Mouse (Mus musculus) neural tube, embryonic 15.5 days (tissue): ENCODE measurements around the gene Ppard. TPM values are rescaled to one million over a fixed set of nuclear protein-coding genes. Genes with fewer than 3 reads are reported as not detected.

Experiments
- ATAC-seq: fragments of 200-750 bp; cut with Nextera tagmentation; 2 replicates; pipeline ENCODE4 v1.8.0; 2017; ENCODE audit warnings: mild to moderate bottlenecking, moderate TSS enrichment, moderate library complexity; ENCODE audit not compliant: low FRiP score
- H3K27ac ChIP-seq: fragments of 300-500 bp; sonication (generic); replicated peaks from 2 replicates; pipeline ENCODE4 v1.5.1; 2015; ENCODE audit warnings: mild to moderate bottlenecking, inconsistent platforms
- H3K27me3 ChIP-seq: fragments of 300-500 bp; sonication (generic); replicated peaks from 2 replicates; pipeline ENCODE4 v1.6.1; 2015; ENCODE audit warnings: inconsistent platforms
- H3K36me3 ChIP-seq: fragments of 300-500 bp; sonication (generic); 2 replicates; pipeline ENCODE4 v1.6.1; 2015; ENCODE audit warnings: inconsistent platforms
- H3K4me1 ChIP-seq: fragments of 300-500 bp; sonication (generic); 2 replicates; pipeline ENCODE4 v1.6.1; 2015; ENCODE audit warnings: inconsistent platforms
- H3K4me2 ChIP-seq: fragments of 300-500 bp; sonication (generic); 2 replicates; pipeline ENCODE4 v1.6.1; 2015; ENCODE audit warnings: inconsistent platforms, mild to moderate bottlenecking, moderate library complexity
- H3K4me3 ChIP-seq: fragments of 300-500 bp; sonication (generic); replicated peaks from 2 replicates; pipeline ENCODE4 v1.5.1; 2015; ENCODE audit warnings: mild to moderate bottlenecking, inconsistent platforms
- H3K9ac ChIP-seq: fragments of 300-500 bp; sonication (generic); replicated peaks from 2 replicates; pipeline ENCODE4 v1.6.1; 2015; ENCODE audit warnings: mild to moderate bottlenecking, inconsistent platforms
- H3K9me3 ChIP-seq: fragments of 300-500 bp; sonication (generic); replicated peaks from 2 replicates; pipeline ENCODE4 v1.6.1; 2016; ENCODE audit warnings: inconsistent platforms
- WGBS: fragments of 180-500 bp; shearing (Covaris S2); methylation state at CpG from one replicate; pipeline ENCODE4 v1.1.7; 2015; ENCODE audit warnings: mixed read lengths; 5-methylcytosine and 5-hydroxymethylcytosine counted together
- polyA plus RNA-seq: library from polyadenylated mRNA; unstranded; fragments of >200 nt; fragmentation: Nextera tagmentation; extraction: Ambion mirVana; gene quantifications from 2 replicates; pipeline ENCODE4 v1.2.1, GENCODE M21; 2015

Ppard gene
- polyA plus RNA-seq, 1 experiment from 2014 or later = 1.3 TPM

DNA sequence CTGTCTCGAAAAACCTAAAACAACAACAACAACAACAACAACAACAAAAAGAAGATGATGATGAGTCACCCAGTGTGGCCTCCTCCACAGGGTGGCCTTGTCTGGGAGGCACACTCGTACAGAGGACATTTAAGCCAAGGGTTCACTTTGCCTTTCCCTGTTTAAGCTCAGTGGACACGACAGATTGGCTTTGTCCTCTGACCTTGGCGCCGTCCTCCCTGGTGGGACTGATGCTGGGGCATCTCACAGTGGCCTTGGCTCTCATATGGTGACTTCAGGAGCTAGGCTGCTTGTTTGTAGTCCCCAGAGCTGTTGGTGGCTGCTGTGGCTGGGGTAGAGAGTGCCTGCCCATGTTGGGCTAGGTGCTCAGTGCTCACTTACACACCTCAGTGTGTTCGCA, 11.7 kb downstream of the Ppard start:
- ATAC-seq = no peak
- no peaks in the 10 kb centered on the region for H3K9me3 ChIP-seq
- H3K9ac ChIP-seq = no peak overlapping the region
- H3K27ac ChIP-seq = peak overlapping the region; percentile 73
- WGBS = 87% methylated on average over 6 of the region's 6 CpGs
- no peak overlapping the region for H3K4me3 ChIP-seq
- H3K4me2 ChIP-seq = no peak overlapping the region
- H3K27me3 ChIP-seq = no peaks in the 10 kb centered on the region
- H3K4me1 ChIP-seq = peaks cover 45% of the 10 kb centered on the region
- H3K36me3 ChIP-seq = no peaks in the 10 kb centered on the region

DNA sequence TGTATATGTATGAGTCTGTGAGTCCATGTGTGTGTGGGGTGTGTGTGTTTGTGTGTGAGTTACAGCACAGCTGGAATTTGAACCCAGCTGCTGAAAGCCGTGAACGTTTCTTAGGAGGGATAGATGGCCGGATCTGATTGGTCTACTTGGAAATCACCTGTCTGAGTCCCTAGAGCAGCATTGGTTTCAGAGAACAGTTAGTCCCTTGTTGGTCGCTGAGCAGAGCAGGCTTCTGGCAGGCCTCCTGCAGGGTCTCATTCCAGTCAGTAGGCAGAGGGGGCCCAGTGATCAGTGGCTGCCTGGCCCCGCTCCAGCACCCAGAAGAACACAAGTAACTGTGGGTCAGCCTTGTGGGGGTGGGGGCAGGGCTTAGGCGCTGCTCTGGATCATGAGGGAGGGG, 12.2 kb downstream of the Ppard start:
- peaks cover 45% of the 10 kb centered on the region for H3K4me1 ChIP-seq
- no peaks in the 10 kb centered on the region for H3K9me3 ChIP-seq
- H3K36me3 ChIP-seq = no peaks in the 10 kb centered on the region
- ATAC-seq = peak; percentile 82
- no peak overlapping the region for H3K4me3 ChIP-seq
- no peak overlapping the region for H3K9ac ChIP-seq
- H3K27me3 ChIP-seq = no peaks in the 10 kb centered on the region
- H3K4me2 ChIP-seq = no peak overlapping the region
- 23% methylated on average over 6 of the region's 6 CpGs for WGBS
- peak overlapping the region; percentile 73 for H3K27ac ChIP-seq

DNA sequence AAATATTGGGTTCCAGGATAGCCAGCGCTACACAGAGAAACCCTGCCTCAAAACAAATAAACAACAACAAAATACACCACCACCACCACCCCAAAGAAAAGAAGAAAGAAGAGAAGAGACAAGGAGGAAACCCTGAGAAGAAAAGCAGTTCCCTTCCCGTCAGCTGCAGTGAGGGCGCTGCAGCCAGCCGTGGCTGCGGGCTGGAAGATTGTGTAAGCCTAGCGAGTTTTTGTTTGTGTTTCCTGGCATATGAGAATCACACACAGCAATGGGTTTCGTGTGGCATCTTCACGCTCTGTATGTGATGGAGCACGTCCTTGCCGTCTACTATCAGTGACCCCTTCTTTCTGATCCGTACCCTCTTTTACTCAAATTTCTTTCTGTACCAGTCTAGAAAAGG, 14.1 kb downstream of the Ppard start:
- Histone ChIP-seq H3K27me3 (no peaks in the 10 kb centered on the region), H3K4me3 (no peak overlapping the region), H3K9me3 (no peaks in the 10 kb centered on the region), H3K27ac (no peak overlapping the region), H3K9ac (no peak overlapping the region), H3K36me3 (no peaks in the 10 kb centered on the region), H3K4me1 (peaks cover 45% of the 10 kb centered on the region), H3K4me2 (no peak overlapping the region)
- WGBS = 76% methylated on average over 11 of the region's 11 CpGs
- no peak for ATAC-seq

DNA sequence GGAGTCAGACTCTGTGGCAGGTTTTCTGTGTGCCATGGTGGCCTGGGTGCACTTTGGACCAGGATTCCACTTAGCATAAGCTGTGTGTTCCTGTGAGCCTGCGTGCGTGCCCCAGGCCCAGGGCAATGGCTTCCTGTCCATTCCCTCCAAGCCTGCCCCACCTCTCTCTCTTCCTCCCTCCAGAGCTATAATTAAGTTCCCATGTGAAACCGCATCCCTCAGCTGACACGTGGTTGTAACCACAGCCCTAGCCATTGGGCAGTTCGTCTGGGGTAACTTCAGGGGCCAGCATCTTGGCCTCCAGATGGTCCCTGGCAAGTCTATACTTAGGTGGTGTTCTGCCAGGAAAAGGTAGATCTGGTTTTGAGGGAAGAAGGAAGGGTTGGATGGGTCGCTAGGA, 15.1 kb downstream of the Ppard start:
- peaks cover 50% of the 10 kb centered on the region for H3K4me1 ChIP-seq
- H3K27ac ChIP-seq = no peak overlapping the region
- no peak overlapping the region for H3K4me2 ChIP-seq
- no peak overlapping the region for H3K9ac ChIP-seq
- no peak overlapping the region for H3K4me3 ChIP-seq
- H3K36me3 ChIP-seq = no peaks in the 10 kb centered on the region
- no peaks in the 10 kb centered on the region for H3K27me3 ChIP-seq
- no peak for ATAC-seq
- no peaks in the 10 kb centered on the region for H3K9me3 ChIP-seq
- WGBS = 72% methylated on average over 6 of the region's 6 CpGs

DNA sequence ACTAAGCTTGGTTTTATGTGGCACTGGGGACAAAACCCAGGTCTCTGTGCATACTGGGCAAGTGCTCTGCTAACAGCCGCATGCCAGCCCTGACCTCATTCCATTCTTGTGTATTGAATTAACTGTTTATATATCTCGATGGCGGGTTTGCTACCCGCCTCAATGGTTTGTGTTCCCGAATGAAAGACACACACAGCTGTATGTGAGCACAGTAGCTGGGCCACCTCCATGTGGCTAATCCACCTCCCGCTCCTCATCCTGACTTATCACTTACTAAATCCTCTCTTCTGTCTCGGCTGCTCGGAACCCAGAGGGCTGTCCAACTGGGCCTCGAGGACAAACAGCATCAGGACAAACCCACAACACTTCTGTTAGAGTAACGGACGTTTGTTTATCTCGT, 16.6 kb downstream of the Ppard start:
- Histone ChIP-seq H3K4me2 (no peak overlapping the region), H3K27ac (no peak overlapping the region), H3K4me3 (no peak overlapping the region), H3K9me3 (no peaks in the 10 kb centered on the region), H3K4me1 (peaks cover 46% of the 10 kb centered on the region), H3K9ac (no peak overlapping the region), H3K27me3 (no peaks in the 10 kb centered on the region), H3K36me3 (no peaks in the 10 kb centered on the region)
- 72% methylated on average over 12 of the region's 12 CpGs for WGBS
- no peak for ATAC-seq

DNA sequence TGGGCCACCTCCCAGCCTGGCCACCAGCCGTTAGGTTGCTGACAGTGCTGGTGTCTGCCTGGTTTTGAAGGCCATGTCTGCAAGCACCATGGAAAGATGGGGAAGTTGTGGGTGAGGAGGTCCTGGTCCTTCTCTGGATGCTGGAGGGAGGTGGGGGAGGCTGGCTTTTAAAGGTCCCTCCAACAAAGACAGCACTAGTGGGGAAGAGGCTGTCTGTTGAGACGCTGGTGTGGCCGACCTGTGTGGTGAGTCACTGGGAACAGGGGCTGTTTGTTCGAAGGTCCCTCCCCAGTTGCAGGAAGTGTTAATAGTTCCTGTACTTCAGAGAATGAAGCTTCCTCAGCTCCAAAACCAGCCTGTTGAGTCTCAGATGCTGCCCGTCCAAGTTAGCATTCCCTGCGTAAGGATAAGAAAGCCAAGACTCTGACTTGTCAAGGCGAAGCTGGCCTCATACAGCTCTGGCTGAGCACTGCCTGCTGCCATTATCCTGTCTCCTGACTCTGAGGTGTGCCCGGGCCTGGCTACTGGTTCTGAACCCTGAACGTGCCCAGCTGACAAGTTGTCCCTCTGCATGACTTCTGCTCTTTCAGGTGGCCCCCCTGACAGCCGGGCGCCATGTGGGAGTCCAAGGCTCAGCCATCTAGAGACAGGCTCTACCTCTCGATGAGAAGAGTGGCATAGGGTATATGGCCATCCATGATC, 19.2 kb downstream of the Ppard start:
- 87% methylated on average over 12 of the region's 12 CpGs for WGBS
- Histone ChIP-seq H3K4me3 (no peak overlapping the region), H3K9me3 (no peaks in the 10 kb centered on the region), H3K4me2 (no peak overlapping the region), H3K27me3 (no peaks in the 10 kb centered on the region), H3K36me3 (no peaks in the 10 kb centered on the region), H3K4me1 (peaks cover 49% of the 10 kb centered on the region), H3K27ac (no peak overlapping the region), H3K9ac (no peak overlapping the region)
- no peak for ATAC-seq

DNA sequence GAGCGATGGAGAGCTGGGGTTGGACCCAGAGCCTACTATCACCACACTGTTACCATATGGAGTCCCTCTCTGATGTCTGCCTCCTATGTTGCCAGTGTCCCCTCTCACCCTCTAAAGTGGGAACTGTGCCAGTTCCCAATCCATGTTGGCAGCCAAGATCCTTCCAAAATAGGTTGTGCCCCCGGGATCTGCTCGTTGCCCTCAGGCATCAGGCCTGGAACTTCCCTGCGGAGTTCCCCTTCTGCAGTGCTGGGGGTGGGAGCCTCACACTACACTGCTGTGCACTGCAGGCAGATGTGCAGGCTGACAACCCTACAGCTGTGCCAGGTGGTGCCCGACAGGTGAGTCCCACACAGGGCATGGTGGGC, 19.8 kb downstream of the Ppard start:
- WGBS = 71% methylated on average over 5 of the region's 5 CpGs

DNA sequence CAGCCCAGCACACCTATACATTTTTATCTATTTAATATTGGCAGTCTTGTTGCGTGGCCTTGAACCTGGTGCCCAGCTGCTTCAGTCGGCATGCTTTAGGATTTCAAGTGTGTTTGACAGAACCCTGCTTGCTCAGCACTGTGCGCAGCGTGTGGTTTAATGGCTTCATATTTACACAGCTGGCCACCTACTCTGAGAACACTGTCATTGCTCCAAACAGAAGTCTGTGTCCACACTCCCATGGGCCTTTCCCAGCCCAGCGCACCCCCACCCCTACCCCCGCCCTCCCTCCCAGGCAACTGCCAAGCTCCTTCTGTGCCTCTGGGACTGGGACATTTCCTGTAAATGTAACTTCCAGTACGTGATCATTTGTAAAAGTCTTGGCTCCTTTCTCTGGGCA, 20.7 kb downstream of the Ppard start:
- no peaks in the 10 kb centered on the region for H3K9me3 ChIP-seq
- ATAC-seq = no peak
- H3K9ac ChIP-seq = no peak overlapping the region
- peaks cover 51% of the 10 kb centered on the region for H3K4me1 ChIP-seq
- H3K36me3 ChIP-seq = no peaks in the 10 kb centered on the region
- no peak overlapping the region for H3K4me2 ChIP-seq
- WGBS = 62% methylated on average over 7 of the region's 7 CpGs
- H3K4me3 ChIP-seq = no peak overlapping the region
- no peaks in the 10 kb centered on the region for H3K27me3 ChIP-seq
- H3K27ac ChIP-seq = no peak overlapping the region

More for the DNA sequence above, 19.8 kb downstream of the Ppard start:
- Histone ChIP-seq H3K27me3 (no peaks in the 10 kb centered on the region), H3K9me3 (no peaks in the 10 kb centered on the region), H3K4me3 (no peak overlapping the region), H3K27ac (0 out of 2 replicates have a peak overlapping the region, but pooled peaks have one; percentile 33), H3K9ac (no peak overlapping the region), H3K4me2 (no peak overlapping the region), H3K36me3 (no peaks in the 10 kb centered on the region), H3K4me1 (peaks cover 49% of the 10 kb centered on the region)
- no peak for ATAC-seq

DNA sequence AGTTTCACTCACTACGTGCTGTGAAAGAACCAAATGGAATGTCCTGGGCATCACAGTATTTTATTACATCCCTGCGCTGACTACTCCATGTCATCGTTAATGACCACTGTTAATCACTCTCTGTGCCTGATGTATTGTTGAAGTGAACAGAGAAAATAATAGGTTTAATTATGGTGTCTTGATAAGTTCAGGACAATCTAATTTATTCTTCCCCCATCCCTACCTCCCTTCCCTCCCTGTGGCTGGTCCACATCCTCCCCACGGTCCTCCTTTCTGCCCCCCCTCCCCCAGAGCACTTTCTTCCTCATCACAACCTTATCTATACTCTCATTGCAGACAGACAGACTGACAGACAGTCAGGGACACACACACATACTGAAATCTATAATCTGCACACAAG, 22.3 kb downstream of the Ppard start:
- no peak overlapping the region for H3K4me3 ChIP-seq
- no peaks in the 10 kb centered on the region for H3K36me3 ChIP-seq
- H3K9me3 ChIP-seq = no peaks in the 10 kb centered on the region
- 20% methylated on average over 4 of the region's 4 CpGs for WGBS
- H3K27ac ChIP-seq = peak overlapping the region; percentile 71
- peak; percentile 45; the same call in 1 of the 2 replicates for ATAC-seq
- peaks cover 42% of the 10 kb centered on the region for H3K4me1 ChIP-seq
- no peaks in the 10 kb centered on the region for H3K27me3 ChIP-seq
- no peak overlapping the region for H3K4me2 ChIP-seq
- H3K9ac ChIP-seq = no peak overlapping the region

DNA sequence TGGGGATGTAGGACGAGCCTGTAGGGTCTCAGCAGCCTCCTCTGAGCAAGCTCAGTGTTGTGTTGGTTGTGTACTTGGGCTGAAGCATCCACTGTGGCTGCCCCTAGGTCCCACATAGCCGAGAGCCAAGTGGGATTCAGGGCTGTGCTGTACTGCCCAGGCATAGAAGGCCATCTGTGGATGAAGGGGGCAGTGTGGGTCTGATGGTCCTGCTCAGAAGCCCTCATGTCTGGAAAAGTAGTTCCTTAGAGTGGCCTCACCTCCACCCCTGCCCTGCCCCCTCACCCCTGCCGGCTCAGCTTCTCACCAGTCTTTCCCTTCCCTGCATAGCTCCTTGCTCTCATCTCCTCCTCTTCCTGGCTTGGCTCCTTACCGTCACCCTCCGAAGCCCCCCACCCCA, 23.2 kb downstream of the Ppard start:
- H3K27ac ChIP-seq = peak overlapping the region; percentile 71
- H3K9me3 ChIP-seq = no peaks in the 10 kb centered on the region
- 0 out of 2 replicates have a peak, but pooled peaks have one; percentile 16 for ATAC-seq
- WGBS = 40% methylated on average over 5 of the region's 5 CpGs
- H3K27me3 ChIP-seq = no peaks in the 10 kb centered on the region
- no peak overlapping the region for H3K9ac ChIP-seq
- no peak overlapping the region for H3K4me2 ChIP-seq
- H3K36me3 ChIP-seq = no peaks in the 10 kb centered on the region
- no peak overlapping the region for H3K4me3 ChIP-seq
- peaks cover 42% of the 10 kb centered on the region for H3K4me1 ChIP-seq

DNA sequence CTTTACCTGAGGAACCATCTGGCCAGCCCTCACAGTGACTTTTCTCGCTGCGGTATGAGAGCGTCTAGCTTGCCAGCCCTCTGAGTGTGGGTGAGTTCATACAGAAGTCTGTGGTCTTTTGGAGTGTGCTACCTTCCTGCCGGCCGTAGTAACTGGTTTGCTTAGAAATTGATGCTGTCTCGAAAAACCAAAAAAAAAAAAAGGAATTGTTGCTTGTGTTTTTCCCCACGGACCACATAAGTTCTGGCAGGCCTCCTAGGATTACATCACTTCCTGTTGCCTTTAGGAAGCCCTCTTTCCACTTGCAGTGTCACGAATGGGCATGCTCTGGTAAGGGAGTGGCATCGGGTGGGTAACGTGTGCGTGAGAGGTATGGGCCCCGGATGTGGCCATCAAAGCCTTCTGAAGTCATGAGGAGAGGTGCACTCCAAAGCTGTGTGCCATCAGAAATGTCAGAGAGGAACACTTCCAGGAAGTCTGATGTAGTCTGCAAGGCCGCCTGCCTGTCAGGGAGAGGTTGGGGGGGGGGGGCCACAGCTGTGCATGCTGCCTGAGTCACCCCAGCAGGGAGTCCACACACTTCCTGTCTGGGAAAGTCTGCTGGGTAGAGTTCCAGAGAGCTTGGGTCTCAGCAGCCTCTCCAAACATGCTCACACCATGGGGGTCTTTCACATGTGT, 24.3 kb downstream of the Ppard start:
- H3K9ac ChIP-seq = no peak overlapping the region
- H3K9me3 ChIP-seq = no peaks in the 10 kb centered on the region
- H3K4me3 ChIP-seq = no peak overlapping the region
- WGBS = 73% methylated on average over 13 of the region's 13 CpGs
- no peak for ATAC-seq
- no peak overlapping the region for H3K4me2 ChIP-seq
- no peaks in the 10 kb centered on the region for H3K36me3 ChIP-seq
- peak overlapping the region; percentile 71 for H3K27ac ChIP-seq
- no peaks in the 10 kb centered on the region for H3K27me3 ChIP-seq
- peaks cover 42% of the 10 kb centered on the region for H3K4me1 ChIP-seq

DNA sequence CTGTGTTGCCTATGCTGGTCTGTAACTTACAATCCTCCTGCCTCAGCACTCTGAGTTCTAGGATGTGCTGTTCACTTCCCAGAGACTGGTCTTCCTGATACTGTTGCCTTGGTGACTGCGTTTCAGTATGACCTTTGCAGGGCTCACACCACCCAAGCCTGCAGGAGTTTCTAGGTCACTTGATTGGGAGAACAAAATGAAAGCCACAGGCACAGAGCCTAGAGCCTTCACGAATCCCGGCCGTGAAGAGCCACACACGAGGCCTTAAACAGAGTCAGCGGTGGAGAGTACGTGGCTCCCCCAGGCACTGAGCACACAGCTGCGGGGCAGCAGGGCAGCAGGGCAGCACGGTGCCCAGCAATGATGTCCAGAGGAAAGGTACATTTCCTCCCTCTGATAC, 25.8 kb downstream of the Ppard start:
- H3K27ac ChIP-seq = no peak overlapping the region
- WGBS = 90% methylated on average over 9 of the region's 9 CpGs
- no peaks in the 10 kb centered on the region for H3K9me3 ChIP-seq
- peaks cover 34% of the 10 kb centered on the region for H3K4me1 ChIP-seq
- no peak overlapping the region for H3K4me2 ChIP-seq
- no peaks in the 10 kb centered on the region for H3K36me3 ChIP-seq
- ATAC-seq = no peak
- no peak overlapping the region for H3K4me3 ChIP-seq
- H3K9ac ChIP-seq = no peak overlapping the region
- no peaks in the 10 kb centered on the region for H3K27me3 ChIP-seq
